Mouse (Mus musculus) heart, embryonic 11.5 days (tissue): ENCODE measurements around the gene Ergic1. TPM values are rescaled to one million over a fixed set of nuclear protein-coding genes. Genes with fewer than 3 reads are reported as not detected.

Experiments used
- ATAC-seq: fragments of 200-750 bp; cut with Nextera tagmentation; replicated peaks from 2 replicates; pipeline ENCODE4 v1.8.0; 2017; ENCODE audit warnings: moderate library complexity; ENCODE audit not compliant: insufficient number of reproducible peaks, low FRiP score, low TSS enrichment
- H3K27ac ChIP-seq: fragments of 300-500 bp; sonication (generic); 2 replicates; pipeline ENCODE4 v1.5.1; 2014; ENCODE audit warnings: mild to moderate bottlenecking, low read depth, low read length
- H3K27me3 ChIP-seq: fragments of 300-500 bp; sonication (generic); 2 replicates; pipeline ENCODE4 v1.6.1; 2014; ENCODE audit warnings: mild to moderate bottlenecking, low read length, mixed read lengths; ENCODE audit not compliant: control insufficient read depth, insufficient read depth
- H3K36me3 ChIP-seq: fragments of 300-500 bp; sonication (generic); 2 replicates; pipeline ENCODE4 v1.6.1; 2014; ENCODE audit warnings: mild to moderate bottlenecking, low read length, moderate library complexity, mixed read lengths; ENCODE audit not compliant: control insufficient read depth, insufficient read depth
- H3K4me1 ChIP-seq: fragments of 300-500 bp; sonication (generic); 2 replicates; pipeline ENCODE4 v1.6.1; 2014; ENCODE audit warnings: low read length; ENCODE audit not compliant: control insufficient read depth, insufficient read depth
- H3K4me2 ChIP-seq: fragments of 300-500 bp; sonication (generic); 2 replicates; pipeline ENCODE4 v1.6.1; 2014; ENCODE audit warnings: mild to moderate bottlenecking, moderate library complexity
- H3K4me3 ChIP-seq: fragments of 300-500 bp; sonication (generic); 2 replicates; pipeline ENCODE4 v1.5.1; 2014; ENCODE audit warnings: low read depth, low read length
- H3K9ac ChIP-seq: fragments of 300-500 bp; sonication (generic); 2 replicates; pipeline ENCODE4 v1.6.1; 2014; ENCODE audit warnings: mild to moderate bottlenecking, low read depth, low read length, moderate library complexity
- H3K9me3 ChIP-seq: fragments of 300-500 bp; sonication (generic); replicated peaks from 2 replicates; pipeline ENCODE4 v1.6.1; 2016; ENCODE audit warnings: low read length; ENCODE audit not compliant: control insufficient read depth
- WGBS: fragments of 180-500 bp; shearing (Covaris S2); extraction: QIAGEN DNeasy Blood & Tissue Kit; methylation state at CpG from one replicate; pipeline ENCODE4 v1.1.7; 2014; ENCODE audit not compliant: insufficient replicate concordance; 5-methylcytosine and 5-hydroxymethylcytosine counted together
- polyA plus RNA-seq: library from polyadenylated mRNA; unstranded; fragments of >200 nt; fragmentation: Nextera tagmentation; extraction: Ambion mirVana; gene quantifications from 2 replicates; pipeline ENCODE4 v1.2.1, GENCODE M21; 2014

Gene Ergic1
- polyA plus RNA-seq, 1 experiment from 2014 or later, result 147 TPM

DNA sequence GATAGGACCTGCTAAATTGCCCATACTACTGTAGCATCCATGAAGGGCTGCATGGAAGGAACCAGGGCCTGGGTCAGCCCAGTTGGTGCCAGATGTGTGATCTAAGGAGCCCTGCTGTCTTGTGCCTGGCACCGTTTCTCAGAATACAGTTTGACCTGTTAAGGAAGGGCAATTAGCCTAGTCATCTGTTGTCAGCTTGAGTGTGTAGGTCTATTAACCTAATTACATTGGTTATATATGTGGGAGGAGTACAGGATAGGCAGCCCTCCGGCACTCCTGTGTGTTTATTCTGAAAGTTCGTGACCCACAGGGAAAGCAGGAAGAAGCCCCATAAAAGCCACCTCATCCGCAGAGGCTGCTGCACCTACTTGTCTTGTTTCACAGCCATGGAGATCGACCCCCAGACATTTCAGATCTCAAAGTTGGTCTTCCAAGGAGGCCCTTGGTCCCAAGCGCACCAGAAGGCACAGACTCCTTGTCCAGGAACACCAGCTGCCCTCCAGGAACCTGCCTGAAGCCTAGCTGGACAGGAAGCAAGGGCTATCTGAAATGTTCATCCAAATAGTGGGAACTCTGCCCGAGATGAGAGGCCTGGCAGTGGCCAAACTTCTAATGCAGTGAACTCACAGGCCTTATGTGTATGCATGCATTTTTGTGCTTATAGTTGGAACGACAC, 6.0 kb downstream of the Ergic1 start:
- Histone ChIP-seq H3K9me3 (no peaks in the 10 kb centered on the region; the same call in 1 of the 2 replicates), H3K36me3 (peaks cover 30% of the 10 kb centered on the region), H3K4me3 (no peak overlapping the region), H3K4me1 (peaks cover 24% of the 10 kb centered on the region), H3K4me2 (no peak overlapping the region), H3K9ac (no peak overlapping the region), H3K27me3 (no peaks in the 10 kb centered on the region), H3K27ac (no peak overlapping the region)
- no peak for ATAC-seq
- 78% methylated on average over 8 of the region's 8 CpGs for WGBS

DNA sequence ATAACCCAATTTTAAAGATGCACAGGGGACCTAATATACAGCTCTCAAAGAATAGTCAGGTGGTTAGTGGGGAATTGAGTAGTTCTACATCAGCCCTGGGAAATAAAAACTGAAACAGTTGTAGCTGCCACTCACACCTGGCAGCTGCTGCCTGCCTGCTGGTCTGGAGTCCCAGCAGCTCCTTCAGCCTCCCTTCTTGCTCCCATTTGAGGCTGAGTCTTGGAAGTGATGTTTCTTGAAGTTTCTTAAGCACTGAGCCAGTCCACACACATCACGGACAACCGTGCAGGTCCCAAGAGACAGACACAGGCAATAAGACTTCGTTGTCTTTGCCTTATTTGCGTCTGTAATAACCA, 6.5 kb downstream of the Ergic1 start:
- no peak overlapping the region for H3K27ac ChIP-seq
- WGBS, result 92% methylated on average over 4 of the region's 4 CpGs
- no peaks in the 10 kb centered on the region for H3K27me3 ChIP-seq
- H3K36me3 ChIP-seq, result peaks cover 30% of the 10 kb centered on the region
- H3K4me3 ChIP-seq, result no peak overlapping the region
- H3K4me2 ChIP-seq, result no peak overlapping the region
- ATAC-seq, result no peak
- H3K4me1 ChIP-seq, result peaks cover 19% of the 10 kb centered on the region
- H3K9ac ChIP-seq, result no peak overlapping the region
- no peaks in the 10 kb centered on the region; the same call in 1 of the 2 replicates for H3K9me3 ChIP-seq

DNA sequence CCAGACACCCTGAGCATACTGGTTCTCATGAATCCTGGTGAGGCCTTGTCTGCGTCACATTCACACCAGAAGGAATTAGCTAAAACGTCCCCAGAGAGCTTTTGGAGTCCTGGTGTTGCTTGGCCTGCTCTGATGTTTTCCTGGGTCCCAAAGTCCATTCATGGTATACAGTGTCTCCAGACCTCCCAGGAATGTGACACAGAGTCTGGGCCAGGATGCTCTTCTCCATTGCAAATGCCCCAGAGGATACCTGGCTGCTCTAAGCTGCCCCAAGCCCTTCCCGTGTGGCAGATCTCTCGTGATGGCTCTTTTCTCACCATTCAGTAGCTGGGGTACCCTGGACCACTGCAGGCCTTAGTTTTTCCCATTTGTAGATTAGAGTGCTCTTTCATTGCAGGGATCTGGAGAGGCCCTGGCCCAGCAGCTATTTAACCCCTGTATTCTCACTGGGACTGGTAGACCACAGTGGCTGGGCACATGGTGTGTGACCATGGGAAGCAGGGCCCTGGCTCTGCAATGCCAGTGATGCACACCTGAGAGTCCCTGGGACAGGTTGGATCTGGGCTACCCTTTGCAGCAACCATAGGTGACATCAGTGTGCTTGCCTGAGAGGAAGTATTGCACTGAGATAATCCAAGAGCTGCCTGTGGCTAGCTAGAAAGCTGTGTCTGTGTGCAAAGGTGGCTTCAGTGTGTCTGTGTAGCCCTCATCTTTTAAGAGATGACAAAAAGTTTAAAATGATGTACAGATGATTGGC, 8.5 kb downstream of the Ergic1 start:
- H3K4me3 ChIP-seq, result no peak overlapping the region
- H3K4me2 ChIP-seq, result no peak overlapping the region
- no peak overlapping the region; the same call in 1 of the 2 replicates for H3K27ac ChIP-seq
- H3K27me3 ChIP-seq, result no peaks in the 10 kb centered on the region
- ATAC-seq, result no peak
- H3K36me3 ChIP-seq, result peaks cover 30% of the 10 kb centered on the region
- 85% methylated on average over 4 of the region's 4 CpGs for WGBS
- no peaks in the 10 kb centered on the region; the same call in 1 of the 2 replicates for H3K9me3 ChIP-seq
- H3K4me1 ChIP-seq, result peaks cover 24% of the 10 kb centered on the region
- H3K9ac ChIP-seq, result no peak overlapping the region

DNA sequence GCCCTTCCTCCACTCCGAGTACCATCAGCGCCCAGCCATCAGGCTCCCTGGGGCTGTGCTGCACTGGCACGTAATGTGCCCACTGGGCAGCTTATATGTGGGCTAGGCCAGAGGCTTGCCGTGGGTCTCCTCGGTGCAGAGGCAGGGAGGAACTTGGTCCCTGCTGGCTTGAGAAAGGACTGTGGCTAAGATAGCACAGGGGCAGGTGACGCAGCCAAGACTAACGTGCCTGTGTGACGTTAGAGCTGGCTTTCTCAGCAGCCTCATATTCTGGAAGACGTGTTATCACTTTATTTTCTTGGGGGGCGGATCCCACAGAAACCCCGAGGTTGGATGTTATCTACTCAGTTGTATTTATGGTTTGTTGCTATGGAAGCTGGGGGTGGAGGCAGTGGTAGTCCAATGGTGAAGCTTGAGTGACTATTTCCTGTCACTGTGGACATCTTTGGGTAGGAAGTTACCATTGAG, 9.4 kb downstream of the Ergic1 start:
- H3K27me3 ChIP-seq, result no peaks in the 10 kb centered on the region
- H3K4me3 ChIP-seq, result no peak overlapping the region
- 65% methylated on average over 11 of the region's 11 CpGs for WGBS
- H3K4me2 ChIP-seq, result no peak overlapping the region
- no peak overlapping the region for H3K27ac ChIP-seq
- 0 out of 2 replicates have a peak, but pooled peaks have one; percentile 14 for ATAC-seq
- H3K9ac ChIP-seq, result no peak overlapping the region
- H3K36me3 ChIP-seq, result peaks cover 25% of the 10 kb centered on the region
- H3K4me1 ChIP-seq, result peaks cover 33% of the 10 kb centered on the region
- H3K9me3 ChIP-seq, result no peaks in the 10 kb centered on the region; the same call in 1 of the 2 replicates

DNA sequence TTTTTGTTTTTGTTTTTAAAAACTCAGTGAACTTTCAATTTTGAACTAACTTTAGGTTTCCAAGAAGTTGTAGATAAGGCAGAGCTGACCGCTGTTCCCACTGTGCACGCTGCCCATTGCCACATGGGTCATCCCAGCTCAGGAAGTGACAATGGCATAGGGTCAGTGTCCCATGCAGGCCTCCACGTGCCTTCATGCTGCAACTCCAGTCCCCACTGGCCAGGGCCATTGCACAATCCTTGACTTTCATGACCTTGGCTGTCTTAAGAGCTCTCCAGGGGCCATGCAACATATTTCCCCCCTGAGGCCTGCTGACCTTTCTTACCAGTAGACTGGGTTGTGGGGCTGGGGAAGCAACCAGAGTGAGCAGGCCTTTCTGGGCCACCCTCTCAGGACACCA, 10.1 kb downstream of the Ergic1 start:
- Histone ChIP-seq H3K4me1 (peaks cover 40% of the 10 kb centered on the region), H3K4me2 (no peak overlapping the region), H3K4me3 (no peak overlapping the region), H3K27me3 (no peaks in the 10 kb centered on the region), H3K9me3 (no peaks in the 10 kb centered on the region), H3K27ac (no peak overlapping the region), H3K9ac (no peak overlapping the region), H3K36me3 (peaks cover 21% of the 10 kb centered on the region)
- no peak for ATAC-seq
- 64% methylated on average over 3 of the region's 3 CpGs for WGBS

DNA sequence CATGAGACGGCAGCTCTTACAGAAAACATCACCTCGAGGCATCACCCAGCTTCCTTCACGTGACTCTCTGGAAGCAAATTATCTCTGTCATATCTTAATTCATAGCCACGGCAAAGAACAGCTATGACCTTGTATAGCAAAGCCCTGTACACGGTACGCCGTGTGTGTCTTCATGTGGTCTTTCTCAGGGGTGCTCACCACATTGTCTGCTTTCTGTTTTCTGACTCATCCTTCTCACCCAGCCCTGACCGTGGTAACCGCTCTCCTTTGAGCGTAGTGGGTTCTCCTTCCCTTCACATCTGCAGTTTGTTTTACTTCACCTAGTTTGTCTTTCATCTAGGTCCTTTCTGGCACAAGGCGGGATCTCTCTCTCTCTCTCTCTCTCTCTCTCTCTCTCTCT, 11.0 kb downstream of the Ergic1 start:
- ATAC-seq, result no peak
- WGBS, result 89% methylated on average over 11 of the region's 11 CpGs
- no peaks in the 10 kb centered on the region for H3K27me3 ChIP-seq
- H3K4me2 ChIP-seq, result no peak overlapping the region
- H3K36me3 ChIP-seq, result peaks cover 18% of the 10 kb centered on the region
- H3K4me1 ChIP-seq, result peaks cover 49% of the 10 kb centered on the region
- no peak overlapping the region for H3K4me3 ChIP-seq
- H3K27ac ChIP-seq, result no peak overlapping the region
- no peaks in the 10 kb centered on the region for H3K9me3 ChIP-seq
- no peak overlapping the region for H3K9ac ChIP-seq

DNA sequence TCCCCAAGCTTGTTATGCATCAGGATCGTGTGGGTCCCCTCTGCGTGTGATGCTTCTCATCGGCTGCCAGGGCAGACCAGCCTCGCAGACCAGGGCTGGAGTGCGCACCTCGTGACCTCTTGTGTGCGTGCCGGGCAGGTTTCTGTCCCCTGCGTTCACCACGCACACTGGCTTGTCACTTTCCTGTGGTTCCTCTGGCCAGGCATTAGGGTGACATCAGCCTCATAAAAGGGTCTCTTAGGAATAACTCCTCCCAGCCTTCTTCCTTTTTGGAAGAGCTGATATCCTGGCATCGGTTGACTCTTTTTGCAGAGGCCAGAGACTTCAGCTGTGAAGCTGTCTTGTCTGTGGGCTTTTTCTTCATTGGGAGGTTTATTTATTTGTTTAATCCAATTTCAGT, 12.8 kb downstream of the Ergic1 start:
- no peak overlapping the region for H3K4me3 ChIP-seq
- WGBS, result 74% methylated on average over 11 of the region's 11 CpGs
- no peak for ATAC-seq
- no peaks in the 10 kb centered on the region for H3K27me3 ChIP-seq
- H3K27ac ChIP-seq, result no peak overlapping the region
- H3K36me3 ChIP-seq, result peaks cover 4% of the 10 kb centered on the region; the same call in 1 of the 2 replicates
- no peak overlapping the region for H3K4me2 ChIP-seq
- H3K9me3 ChIP-seq, result no peaks in the 10 kb centered on the region
- H3K4me1 ChIP-seq, result peaks cover 65% of the 10 kb centered on the region
- H3K9ac ChIP-seq, result no peak overlapping the region

DNA sequence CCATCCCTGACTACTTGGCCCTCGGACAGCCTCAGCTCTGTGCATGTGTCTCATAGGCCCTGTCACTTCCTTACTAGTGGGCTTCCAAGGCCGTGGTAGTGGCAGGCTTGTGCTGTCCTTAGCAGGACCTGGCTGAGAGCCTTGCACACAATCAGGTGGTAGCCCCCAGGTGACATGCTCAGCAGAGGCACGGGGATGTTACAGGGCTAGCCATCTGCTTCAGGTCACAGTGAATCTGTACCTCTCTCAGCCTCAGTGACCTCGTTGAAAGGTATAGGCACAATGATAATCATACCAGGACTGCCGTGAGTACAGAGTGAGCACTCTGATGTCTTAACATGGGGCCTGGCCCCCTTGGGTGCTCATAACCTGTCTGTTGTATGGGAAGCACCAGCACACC, 13.4 kb downstream of the Ergic1 start:
- Histone ChIP-seq H3K4me1 (peaks cover 71% of the 10 kb centered on the region), H3K9ac (no peak overlapping the region), H3K9me3 (no peaks in the 10 kb centered on the region), H3K4me3 (no peak overlapping the region), H3K27me3 (no peaks in the 10 kb centered on the region), H3K36me3 (peaks cover 3% of the 10 kb centered on the region; the same call in 1 of the 2 replicates), H3K4me2 (no peak overlapping the region), H3K27ac (no peak overlapping the region)
- 88% methylated on average over 5 of the region's 5 CpGs for WGBS
- ATAC-seq, result no peak
